Mouse (Mus musculus): ENCODE measurements around the gene D10Jhu81e.

- TF ChIP-seq CTCF (IDR thresholded peaks at IDR 0.05; ENCODE audit: insufficient read depth, low read depth, low read length) (no peak), POLR2A (IDR thresholded peaks at IDR 0.05; ENCODE audit: insufficient read depth, low read depth, low read length) (no peak)
Measured at GRCm38 (mm10) chr10:78171057-78171456, 1.5 kb upstream of the D10Jhu81e start.
